Mouse (Mus musculus): ENCODE results near the gene Cdc25b.

DNA sequence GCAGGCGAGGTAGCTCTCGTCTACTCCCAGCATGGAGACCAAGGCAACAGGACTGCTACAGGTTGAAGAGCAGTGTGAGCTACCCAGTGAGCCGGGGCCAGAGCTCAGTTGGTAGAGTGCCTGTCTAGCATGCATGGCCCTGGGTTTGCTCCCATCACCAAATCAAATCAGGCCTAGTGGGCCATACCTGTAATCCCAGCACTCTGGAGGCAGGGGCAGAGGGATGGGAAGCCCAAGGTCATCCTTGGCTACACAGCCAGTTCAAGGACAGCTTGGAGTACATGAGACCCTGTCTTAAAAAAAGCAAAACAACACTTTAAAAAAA, 37.5 kb upstream of the Cdc25b start:
- TF ChIP-seq USF1 (IDR thresholded peaks at IDR 0.05; ENCODE audit: low read depth) (no peak), MYOD1 (IDR thresholded peaks at IDR 0.05; ENCODE audit: control insufficient read depth, insufficient read length, low read depth) (no peak), CTCF (IDR thresholded peaks at IDR 0.05; ENCODE audit: control insufficient read depth, insufficient read depth, insufficient read length) (no peak), CEBPB (IDR thresholded peaks at IDR 0.05; ENCODE audit: low read depth) (no peak), MAX (IDR thresholded peaks at IDR 0.05) (no peak), MYOG (IDR thresholded peaks at IDR 0.05; ENCODE audit: control insufficient read depth, extremely low read depth, insufficient read length) (no peak)

All from C2C12 (cell line).